Mouse (Mus musculus) layer of hippocampus, adult 2 months (tissue): ENCODE results near the gene Pde4c. TPM values are rescaled to one million over a fixed set of nuclear protein-coding genes. Genes with fewer than 3 reads are reported as not detected.

Source experiments
- DNase-seq, 2 experiments: peaks; one replicate each; pipeline ENCODE4 v3.0.0; 2022; ENCODE audit warnings: low spot score in 2 of 2
- H3K27ac ChIP-seq: fragments of 200-600 bp; 2 replicates; pipeline ENCODE4 v1.8.1; 2022
- H3K4me3 ChIP-seq: fragments of 200-600 bp; 2 replicates; pipeline ENCODE4 v1.8.1; 2022; ENCODE audit warnings: mild to moderate bottlenecking
- CTCF ChIP-seq: fragments of 200-600 bp; conservative IDR thresholded peaks from 2 replicates; pipeline ENCODE4 v1.8.1; 2022; ENCODE audit warnings: antibody characterized with exemption, mild to moderate bottlenecking, moderate library complexity
- total RNA-seq, 2 experiments: library from RNA; stranded (reverse); gene quantifications; 2 replicates each; pipeline ENCODE4 v1.2.3; 2021

Pde4c gene
- total RNA-seq, 2 experiments from 2014 or later: 1.4 to 1.5 TPM

- no peak for TF ChIP-seq CTCF
- DNase-seq: peak; percentile 69 to 74
- peak overlapping the region; percentile 94 for H3K4me3 ChIP-seq
- H3K27ac ChIP-seq: peak overlapping the region; percentile 100
These were observed 23.5 kb upstream of the Pde4c start for GRCm38 (mm10) chr8:70699834-70700554.

DNA sequence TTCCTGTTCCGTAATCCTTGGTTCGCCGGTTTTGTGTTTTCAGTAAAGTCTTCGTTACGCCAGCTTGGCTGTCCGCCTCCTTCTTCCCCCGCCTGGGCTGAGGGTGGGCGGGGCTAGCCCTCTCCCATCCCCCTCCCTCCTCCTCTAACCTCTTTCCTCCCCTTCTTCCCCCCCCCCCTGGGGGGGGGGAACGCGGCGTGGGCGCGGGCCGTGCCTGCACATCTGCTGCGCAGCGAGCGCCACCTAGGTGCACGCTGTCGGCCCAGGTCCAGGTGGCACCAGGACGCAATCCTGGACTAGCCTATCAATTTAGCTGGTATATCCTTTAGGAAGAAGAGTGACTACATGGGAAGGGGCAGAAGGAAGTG, 23.0 kb upstream of the Pde4c start:
- TF ChIP-seq CTCF: peak; percentile 78
- Histone ChIP-seq H3K4me3 (peak overlapping the region; percentile 94), H3K27ac (peak overlapping the region; percentile 100)
- DNase-seq: peak; percentile 79 to 84

DNA sequence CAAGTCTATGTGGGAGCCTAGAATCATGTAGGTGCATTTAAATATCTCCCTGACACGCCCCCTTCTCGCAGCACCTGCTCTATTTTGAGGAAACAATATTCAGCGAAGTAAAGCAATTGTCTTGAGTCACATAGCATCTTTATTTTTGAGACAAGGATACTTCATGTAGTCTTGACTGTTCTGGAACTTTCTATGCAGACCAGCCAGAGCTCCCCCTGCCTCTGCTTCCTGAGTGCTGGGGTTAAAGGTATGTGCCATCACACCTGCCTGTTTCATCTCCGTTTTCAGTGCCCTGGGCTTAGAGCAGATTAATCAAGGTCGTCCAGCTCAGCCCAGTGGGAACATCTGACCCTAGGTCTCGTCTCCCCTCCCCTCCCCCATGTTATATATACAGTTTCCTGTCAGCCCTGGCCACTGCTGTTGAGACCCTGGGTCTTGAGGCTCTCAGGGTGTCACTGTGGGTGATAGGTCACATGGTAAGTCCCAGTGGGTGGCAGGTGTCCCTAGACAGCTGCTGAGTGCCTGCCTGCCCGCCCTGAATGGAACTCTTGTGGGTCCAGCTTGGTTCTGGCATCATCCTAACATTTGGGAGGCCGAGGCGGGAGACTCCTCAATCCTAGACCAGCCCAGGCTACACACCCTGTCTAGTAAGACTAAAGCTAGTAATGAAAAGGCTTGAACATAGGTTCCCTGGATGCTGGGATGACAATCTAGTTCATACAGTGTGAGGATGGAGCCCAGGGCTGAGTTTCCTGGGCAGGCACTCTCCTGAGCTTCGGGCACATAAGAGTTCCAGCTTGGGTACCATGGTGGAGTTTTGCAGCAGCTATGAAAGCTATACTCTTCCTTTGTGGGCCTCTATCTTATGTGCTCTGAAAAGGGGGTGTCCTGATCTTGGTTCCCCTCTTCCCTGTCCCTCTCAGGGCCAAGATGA, 22.2 kb upstream of the Pde4c start:
- no peak for TF ChIP-seq CTCF
- Histone ChIP-seq H3K4me3 (peak overlapping the region; percentile 94), H3K27ac (peak overlapping the region; percentile 100)
- DNase-seq: no peak

- Histone ChIP-seq H3K4me3 (no peak overlapping the region), H3K27ac (peak overlapping the region; percentile 64)
- no peak for TF ChIP-seq CTCF
- DNase-seq: no peak
These were observed 21.3 kb upstream of the Pde4c start for GRCm38 (mm10) chr8:70701982-70702841.

DNA sequence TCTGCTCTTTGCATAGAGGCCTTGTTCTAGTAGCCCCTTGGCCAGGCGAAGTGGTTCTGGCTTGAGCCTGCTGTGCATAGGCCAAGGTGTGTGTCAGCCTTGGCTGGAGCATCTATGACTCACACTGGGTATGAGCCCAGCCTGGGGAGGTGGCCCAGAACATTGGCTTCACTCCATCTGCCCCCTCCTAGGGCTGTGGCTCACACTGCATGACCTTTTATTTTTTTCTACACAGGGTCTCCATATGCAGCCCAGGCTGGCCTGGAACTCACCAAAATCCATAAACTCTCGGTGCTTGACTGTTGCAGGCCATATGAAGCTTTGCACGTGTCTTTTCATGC, 20.7 kb upstream of the Pde4c start:
- no peak overlapping the region for H3K4me3 ChIP-seq
- TF ChIP-seq CTCF: no peak
- peak overlapping the region; percentile 64; the same call in 1 of the 2 replicates for H3K27ac ChIP-seq
- peak in 1 of 2 experiments; percentile 55 for DNase-seq

- TF ChIP-seq CTCF: no peak
- peak within 1 kb of the TSS; percentile 64 for H3K27ac ChIP-seq
- H3K4me3 ChIP-seq: no peak within 1 kb of the TSS
These were observed 20.2 kb upstream of the Pde4c start, which contains the start of gene Iqcn for GRCm38 (mm10) chr8:70703287-70703686. Iqcn (plus strand) TSS chr8:70703457.

DNA sequence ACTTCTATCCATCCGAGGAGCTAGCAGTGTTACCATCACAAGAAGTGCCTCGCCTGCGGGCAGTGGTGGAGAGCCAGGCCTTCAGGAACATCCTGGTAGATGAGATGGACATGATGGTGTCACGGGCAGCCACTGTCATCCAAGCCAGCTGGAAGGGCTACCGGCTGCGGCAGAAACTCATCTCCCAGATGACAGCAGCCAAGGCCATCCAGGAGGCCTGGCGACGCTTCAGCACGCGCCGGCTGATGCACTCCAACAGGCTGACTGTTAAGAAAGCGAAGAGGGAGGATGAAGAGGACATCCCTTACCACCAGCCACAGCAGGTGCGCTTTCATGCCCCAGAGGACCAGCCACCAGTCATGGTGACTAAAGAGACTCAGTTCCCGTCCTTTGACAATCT, 15.2 kb upstream of the Pde4c start:
- H3K4me3 ChIP-seq: no peak overlapping the region
- DNase-seq: no peak
- no peak overlapping the region for H3K27ac ChIP-seq
- no peak for TF ChIP-seq CTCF

More at GRCm38 (mm10) chr8:70703287-70703686, 20.2 kb upstream of the Pde4c start, which contains the start of gene Iqcn:
- no peak for DNase-seq

- no peak for TF ChIP-seq CTCF
- Histone ChIP-seq H3K4me3 (no peak overlapping the region), H3K27ac (no peak overlapping the region)
- DNase-seq: no peak
These were observed 13.7 kb upstream of the Pde4c start for GRCm38 (mm10) chr8:70709794-70710193.

GRCm38 (mm10) chr8:70710296-70710695, 13.2 kb upstream of the Pde4c start:
- Histone ChIP-seq H3K27ac (no peak overlapping the region), H3K4me3 (no peak overlapping the region)
- no peak for TF ChIP-seq CTCF
- DNase-seq: no peak

- DNase-seq: no peak
- TF ChIP-seq CTCF: no peak
- H3K27ac ChIP-seq: no peak overlapping the region
- H3K4me3 ChIP-seq: no peak overlapping the region
These were observed 12.5 kb upstream of the Pde4c start for GRCm38 (mm10) chr8:70711041-70711440.

DNA sequence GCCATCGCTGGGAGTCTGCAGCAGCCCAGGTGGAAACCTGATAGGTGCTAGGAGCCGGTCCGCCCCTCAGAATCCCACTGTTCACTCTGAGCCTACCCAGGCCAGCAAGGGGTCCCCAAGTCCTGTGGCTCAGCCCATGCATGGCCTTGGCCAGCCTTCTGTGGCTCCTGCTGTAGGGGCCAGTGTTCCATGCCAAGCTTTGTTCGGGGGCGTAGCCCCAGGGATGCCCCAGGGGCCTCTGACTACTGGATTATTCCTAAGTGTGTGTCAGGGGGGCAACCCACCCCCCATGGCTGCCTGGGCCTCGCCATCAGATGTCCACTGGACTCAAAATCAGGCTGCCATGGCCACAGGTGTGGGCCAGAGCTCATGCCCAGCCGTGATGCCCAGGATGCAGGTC, 9.5 kb upstream of the Pde4c start:
- DNase-seq: no peak
- H3K27ac ChIP-seq: no peak overlapping the region
- TF ChIP-seq CTCF: no peak
- no peak overlapping the region for H3K4me3 ChIP-seq

GRCm38 (mm10) chr8:70715086-70715485, 8.4 kb upstream of the Pde4c start:
- no peak overlapping the region for H3K27ac ChIP-seq

More at GRCm38 (mm10) chr8:70715086-70715485, 8.4 kb upstream of the Pde4c start:
- no peak for DNase-seq
- H3K4me3 ChIP-seq: no peak overlapping the region
- TF ChIP-seq CTCF: no peak
